ENCODE assay signal across 13 mouse cellular contexts in the genomic region with DNA sequence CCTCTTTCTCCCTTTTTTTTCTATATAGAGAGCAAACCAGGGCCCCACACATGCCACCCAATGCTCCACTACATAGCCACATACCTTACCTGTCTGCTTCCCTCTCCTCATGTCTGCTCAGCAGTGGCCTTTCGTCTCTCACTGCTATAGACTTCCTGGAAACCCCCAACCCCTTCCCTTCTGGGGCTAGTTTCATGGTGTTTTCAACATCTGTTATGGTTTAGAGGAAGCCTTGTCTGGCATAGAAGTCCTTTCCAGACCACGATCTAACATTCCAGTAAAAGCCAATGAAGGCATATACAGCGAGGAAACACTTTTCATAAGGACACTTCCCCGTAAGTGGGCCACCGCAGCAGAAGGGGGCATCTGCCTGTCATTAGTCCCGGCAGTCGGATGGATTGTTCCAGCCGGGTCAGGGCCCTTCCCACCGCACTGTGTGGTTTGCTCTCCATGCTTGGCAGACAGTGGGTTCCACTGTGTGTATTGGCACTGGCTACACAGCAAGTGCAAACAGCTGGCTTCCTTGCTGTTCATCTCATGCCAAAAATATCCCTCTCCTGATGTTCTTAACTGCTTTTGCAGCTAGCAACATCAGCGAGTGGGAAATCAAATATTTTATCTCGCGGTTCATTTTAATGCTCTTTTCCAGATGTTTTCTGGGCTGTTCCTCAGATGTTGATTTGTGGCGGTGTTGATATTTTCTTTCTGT. TPM values are rescaled to one million over a fixed set of nuclear protein-coding genes. Genes with fewer than 3 reads are reported as not detected.
A peak's percentile ranks its signal among the peaks of the same experiment; 100 is the strongest.
DNase-seq lines count a peak whose midpoint lies in the region; ATAC-seq lines count a peak whose summit lies in the region.
"Had no signal": no experiment of that assay in that cellular context is flagged by ENCODE, and none has a peak within 500 bp of the region (broad histone marks: within the 10 kb centered on the region; RNA-seq: fewer than 3 reads in every experiment).

No protein-coding gene starts in this region.

- DNase-seq in kidney, postnatal 4 days, result peak; percentile 22 to 48
- peak; percentile 48 to 59 for DNase-seq in heart, postnatal 10 days
- DNase-seq in lung, postnatal 10 days, result peak; percentile 75
- DNase-seq in thymus, postnatal 10 days (ENCODE audit: low spot score in 2 of 2), result no peak
- DNase-seq in midbrain, embryonic 10.5 days (ENCODE audit: low spot score), result no peak
- DNase-seq in urinary bladder, postnatal 10 days (ENCODE audit: low spot score), result no peak
- DNase-seq: adrenal gland, postnatal 25 days; kidney, adult 8-10 months; liver, embryonic 13.5 days had no signal

- 80% methylated on average over 13 of the region's 13 CpGs for WGBS in kidney, embryonic 14.5 days
- WGBS in embryonic facial prominence, embryonic 13.5 days, result 24% methylated on average over 13 of the region's 13 CpGs
- 84% methylated on average over 13 of the region's 13 CpGs for WGBS in midbrain, embryonic 10.5 days

- H3K9me3 ChIP-seq in kidney, embryonic 14.5 days (ENCODE audit: control insufficient read depth, low read length), result peaks cover 2% of the 10 kb centered on the region; the same call in 1 of the 2 replicates
- H3K9me3 ChIP-seq in embryonic facial prominence, embryonic 13.5 days, result 0 out of 2 replicates have a peak, but pooled peaks cover 3% of the 10 kb centered on the region
- H3K9me3 ChIP-seq in midbrain, embryonic 10.5 days (replicated peaks), result 0 out of 2 replicates have a peak, but pooled peaks cover 3% of the 10 kb centered on the region
- H3K9me3 ChIP-seq: liver, embryonic 13.5 days had no signal

- no peak for ATAC-seq in kidney, embryonic 14.5 days (ENCODE audit: low FRiP score, low TSS enrichment)
- ATAC-seq in embryonic facial prominence, embryonic 13.5 days (ENCODE audit: insufficient number of reproducible peaks, insufficient read depth, low FRiP score, low TSS enrichment, low read depth), result peak; percentile 88

- no peaks in the 10 kb centered on the region for H3K27me3 ChIP-seq in kidney, embryonic 14.5 days (ENCODE audit: control insufficient read depth, insufficient read depth, low read length)
- H3K27me3 ChIP-seq in embryonic facial prominence, embryonic 13.5 days, result peaks cover 23% of the 10 kb centered on the region
- H3K27me3 ChIP-seq in midbrain, embryonic 10.5 days (ENCODE audit: low read depth, poor library complexity, severe bottlenecking), result no peaks in the 10 kb centered on the region
- H3K27me3 ChIP-seq: liver, embryonic 13.5 days had no signal

- H3K4me2 ChIP-seq in kidney, embryonic 14.5 days (replicated peaks; ENCODE audit: low read depth, low read length), result no peak overlapping the region
- H3K4me2 ChIP-seq in embryonic facial prominence, embryonic 13.5 days, result peak overlapping the region; percentile 43
- H3K4me2 ChIP-seq: liver, embryonic 13.5 days had no signal

- no peaks in the 10 kb centered on the region for H3K36me3 ChIP-seq in kidney, embryonic 14.5 days (ENCODE audit: control insufficient read depth, insufficient read depth, low read length)
- no peaks in the 10 kb centered on the region for H3K36me3 ChIP-seq in embryonic facial prominence, embryonic 13.5 days
- H3K36me3 ChIP-seq in midbrain, embryonic 10.5 days, result no peaks in the 10 kb centered on the region
- H3K36me3 ChIP-seq: liver, embryonic 13.5 days had no signal

- no peaks in the 10 kb centered on the region for H3K4me1 ChIP-seq in kidney, embryonic 14.5 days (ENCODE audit: control insufficient read depth, insufficient read depth, low read length)
- H3K4me1 ChIP-seq in embryonic facial prominence, embryonic 13.5 days, result peaks cover 17% of the 10 kb centered on the region
- H3K4me1 ChIP-seq in midbrain, embryonic 10.5 days, result no peaks in the 10 kb centered on the region
- H3K4me1 ChIP-seq: liver, embryonic 13.5 days had no signal

- intact Hi-C loops in heart, postnatal 10 days (cut with DNase I), result no loop called here

- H3K27ac ChIP-seq in kidney, embryonic 14.5 days (ENCODE audit: low read depth, low read length), result no peak overlapping the region
- peak overlapping the region; percentile 45; the same call in 1 of the 2 replicates for H3K27ac ChIP-seq in embryonic facial prominence, embryonic 13.5 days
- no peak overlapping the region for H3K27ac ChIP-seq in midbrain, embryonic 10.5 days (replicated peaks)
- H3K27ac ChIP-seq: liver, embryonic 13.5 days had no signal

- H3K9ac ChIP-seq in kidney, embryonic 14.5 days (ENCODE audit: low read depth, low read length), result no peak overlapping the region
- H3K9ac ChIP-seq in embryonic facial prominence, embryonic 13.5 days, result no peak overlapping the region
- H3K9ac ChIP-seq: liver, embryonic 13.5 days had no signal

- H3K4me3 ChIP-seq in kidney, embryonic 14.5 days (ENCODE audit: low read length), result no peak overlapping the region
- no peak overlapping the region for H3K4me3 ChIP-seq in embryonic facial prominence, embryonic 13.5 days
- no peak overlapping the region for H3K4me3 ChIP-seq in midbrain, embryonic 10.5 days
- H3K4me3 ChIP-seq: liver, embryonic 13.5 days had no signal

RNA-seq across cellular contexts. Expression of a gene that starts 25.2 kb away (rescaled TPM):
- polyA plus RNA-seq in kidney, embryonic 14.5 days (2014; fragmentation: Nextera tagmentation; extraction: Ambion mirVana), result 26.2 and 40.4 TPM in 2 replicates
- 32.8 and 33.6 TPM in 2 replicates for polyA plus RNA-seq in embryonic facial prominence, embryonic 13.5 days (2015; fragmentation: Nextera tagmentation; extraction: Ambion mirVana)
- total RNA-seq in heart, postnatal 10 days (2021), result 10 to 100 TPM; 33.7 to 38.4 TPM
- polyA plus RNA-seq in midbrain, embryonic 10.5 days (2016; fragmentation: Nextera tagmentation; extraction: Ambion mirVana), result 32.4 and 35.9 TPM in 2 replicates

RNA-seq across cellular contexts. Expression of a gene that starts 44.8 kb away (rescaled TPM):
- polyA plus RNA-seq in kidney, embryonic 14.5 days (2014; fragmentation: Nextera tagmentation; extraction: Ambion mirVana), result 4.8 and 5.4 TPM in 2 replicates
- polyA plus RNA-seq in embryonic facial prominence, embryonic 13.5 days (2015; fragmentation: Nextera tagmentation; extraction: Ambion mirVana), result 13.5 and 14.8 TPM in 2 replicates
- 1 to 10 TPM; 1.2 to 1.3 TPM for total RNA-seq in heart, postnatal 10 days (2021)
- polyA plus RNA-seq in midbrain, embryonic 10.5 days (2016; fragmentation: Nextera tagmentation; extraction: Ambion mirVana), result 1.5 and 2.4 TPM in 2 replicates
- total RNA-seq: common myeloid progenitor, adult 5-6 weeks; granulocyte monocyte progenitor cell, adult 5-6 weeks had no signal

Comparison
In these comparisons a context has a peak if more than half of its experiments do, and no peak if none do; other contexts are left out.
1. DNase-seq: peak in kidney, postnatal 4 days (2 of 2), heart, postnatal 10 days (2 of 2) and lung, postnatal 10 days (single experiment); none in thymus, postnatal 10 days (0 of 2), midbrain, embryonic 10.5 days (single experiment) and urinary bladder, postnatal 10 days (single experiment).